Mouse (Mus musculus) hindbrain, postnatal 0 days (tissue): ENCODE results near the gene Kcnab2. TPM values are rescaled to one million over a fixed set of nuclear protein-coding genes. Genes with fewer than 3 reads are reported as not detected.

Experiments used
- ATAC-seq: fragments of 200-750 bp; cut with Nextera tagmentation; 2 replicates; pipeline ENCODE4 v1.8.0; 2017; ENCODE audit warnings: mild to moderate bottlenecking, moderate TSS enrichment, moderate library complexity
- DNase-seq: peaks from one replicate; pipeline ENCODE4 v3.0.0-alpha.2; 2015; ENCODE audit warnings: low spot score
- H3K27ac ChIP-seq: fragments of 300-500 bp; sonication (generic); 2 replicates; pipeline ENCODE4 v1.5.1; 2014; ENCODE audit warnings: mild to moderate bottlenecking
- H3K27me3 ChIP-seq: fragments of 300-500 bp; sonication (generic); 2 replicates; pipeline ENCODE4 v1.6.1; 2014; ENCODE audit warnings: low read length, mixed read lengths; ENCODE audit not compliant: insufficient read depth
- H3K36me3 ChIP-seq: fragments of 300-500 bp; sonication (generic); 2 replicates; pipeline ENCODE4 v1.6.1; 2014; ENCODE audit warnings: low read length, mixed read lengths; ENCODE audit not compliant: insufficient read depth
- H3K4me1 ChIP-seq: fragments of 300-500 bp; sonication (generic); 2 replicates; pipeline ENCODE4 v1.6.1; 2014; ENCODE audit warnings: antibody characterized with exemption, low read length, mixed read lengths; ENCODE audit not compliant: insufficient read depth
- H3K4me2 ChIP-seq: fragments of 300-500 bp; sonication (generic); 2 replicates; pipeline ENCODE4 v1.6.1; 2014; ENCODE audit warnings: low read depth, mild to moderate bottlenecking, low read length, moderate library complexity, mixed read lengths
- H3K4me3 ChIP-seq: fragments of 300-500 bp; sonication (generic); 2 replicates; pipeline ENCODE4 v1.5.1; 2014; ENCODE audit warnings: low read length
- H3K9ac ChIP-seq: fragments of 300-500 bp; sonication (generic); replicated peaks from 2 replicates; pipeline ENCODE4 v1.6.1; 2014; ENCODE audit warnings: mild to moderate bottlenecking, low read length, moderate library complexity, mixed read lengths
- H3K9me3 ChIP-seq: fragments of 300-500 bp; sonication (generic); 2 replicates; pipeline ENCODE4 v1.6.1; 2016; ENCODE audit warnings: low read length, mixed read lengths
- CTCF ChIP-seq: IDR thresholded peaks from 2 replicates; pipeline ENCODE4 v1.5.1; 2016; ENCODE audit warnings: antibody characterized with exemption, control low read depth, low read depth
- WGBS: fragments of 180-500 bp; shearing (Covaris S2); extraction: QIAGEN DNeasy Blood & Tissue Kit; methylation state at CpG from one replicate; pipeline ENCODE4 v1.1.7; 2014; 5-methylcytosine and 5-hydroxymethylcytosine counted together
- polyA plus RNA-seq: library from polyadenylated mRNA; unstranded; fragments of >200 nt; fragmentation: Nextera tagmentation; extraction: Ambion mirVana; gene quantifications from 2 replicates; pipeline ENCODE4 v1.2.1, GENCODE M21; 2015
- total RNA-seq: library from RNA; depleted of rRNA; stranded (reverse); fragments of >200 nt; gene quantifications from 2 replicates; pipeline ENCODE4 v1.2.3, GENCODE M21; 2014

Kcnab2 gene
- total and polyA plus RNA-seq, 2 experiments from 2014 or later = 33.2 to 55.6 TPM

DNA sequence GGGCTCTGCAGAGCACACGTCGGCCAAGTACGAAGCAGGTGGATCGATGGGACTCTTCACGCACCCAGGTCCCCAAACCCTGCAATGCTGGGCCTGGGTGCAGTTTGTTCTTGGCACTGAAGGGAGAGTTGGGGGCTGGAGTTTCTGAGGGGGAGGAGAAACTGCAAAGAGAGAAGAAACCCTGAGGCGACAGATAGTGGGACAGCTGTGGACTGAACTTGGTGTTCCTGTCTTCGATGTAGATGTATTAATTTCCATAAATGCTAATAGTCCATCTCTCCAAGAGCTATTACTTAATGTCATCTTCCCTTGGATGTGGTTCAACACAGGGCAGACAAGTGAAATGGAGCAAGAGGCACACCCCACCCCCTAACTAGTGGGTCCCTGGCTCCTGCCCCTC is 1.7 kb downstream of the Kcnab2 start:
- no peak for DNase-seq
- Histone ChIP-seq H3K4me3 (peak overlapping the region; percentile 83), H3K9ac (0 out of 2 replicates have a peak overlapping the region, but pooled peaks have one; percentile 84), H3K4me2 (peak overlapping the region; percentile 80), H3K27me3 (no peaks in the 10 kb centered on the region), H3K36me3 (no peaks in the 10 kb centered on the region), H3K4me1 (peaks cover 11% of the 10 kb centered on the region), H3K9me3 (no peaks in the 10 kb centered on the region), H3K27ac (0 out of 2 replicates have a peak overlapping the region, but pooled peaks have one; percentile 75)
- ATAC-seq = no peak
- no peak for TF ChIP-seq CTCF
- 76% methylated on average over 7 of the region's 7 CpGs for WGBS

DNA sequence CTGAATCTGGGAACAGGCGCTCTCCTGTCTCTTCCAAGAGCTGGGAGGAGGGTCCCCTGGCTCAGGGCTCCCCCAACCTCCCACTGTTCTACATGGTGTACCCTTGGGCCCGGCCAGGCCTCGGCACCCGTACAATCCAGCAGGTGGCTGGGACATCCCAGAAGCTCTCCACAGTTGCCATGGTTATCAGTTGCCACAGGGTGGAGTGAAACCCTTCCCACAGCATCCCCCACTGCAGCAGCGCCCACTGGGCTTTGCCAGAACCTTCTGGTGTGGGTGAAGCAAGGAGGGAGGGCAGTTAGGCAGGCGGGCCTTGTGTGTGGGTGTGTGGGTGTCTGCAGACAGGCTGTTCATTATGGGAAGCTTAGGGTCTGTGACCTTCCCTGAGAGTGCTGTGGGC is 9.7 kb downstream of the Kcnab2 start:
- Histone ChIP-seq H3K27me3 (no peaks in the 10 kb centered on the region), H3K4me1 (no peaks in the 10 kb centered on the region), H3K4me3 (no peak overlapping the region), H3K36me3 (no peaks in the 10 kb centered on the region), H3K27ac (no peak overlapping the region), H3K9me3 (no peaks in the 10 kb centered on the region), H3K9ac (no peak overlapping the region), H3K4me2 (no peak overlapping the region)
- 59% methylated on average over 6 of the region's 6 CpGs for WGBS
- ATAC-seq = peak; percentile 43; the same call in 1 of the 2 replicates
- no peak for DNase-seq
- TF ChIP-seq CTCF = no peak

DNA sequence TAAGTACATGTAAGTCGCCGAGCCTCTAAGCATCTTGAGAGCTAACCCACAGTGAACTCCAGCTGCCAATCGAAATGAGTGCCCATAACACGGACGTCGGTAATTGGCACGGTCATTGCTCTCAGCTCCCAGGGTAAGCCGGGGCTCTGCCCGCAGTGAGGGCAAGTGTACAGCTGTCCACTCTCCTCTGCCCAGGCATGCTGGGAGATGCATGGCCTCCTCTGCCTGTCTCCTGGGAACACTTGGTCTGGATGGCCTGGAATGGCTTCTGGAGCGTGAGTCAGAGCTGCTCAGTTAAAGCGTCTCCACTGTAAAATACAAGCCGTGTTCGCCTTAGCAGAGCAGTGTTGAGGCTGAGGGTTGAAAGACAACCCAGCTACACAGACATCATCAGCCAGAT is 11.1 kb downstream of the Kcnab2 start:
- Histone ChIP-seq H3K27ac (no peak overlapping the region), H3K9ac (no peak overlapping the region), H3K27me3 (no peaks in the 10 kb centered on the region), H3K4me1 (no peaks in the 10 kb centered on the region), H3K4me3 (no peak overlapping the region), H3K4me2 (no peak overlapping the region), H3K36me3 (no peaks in the 10 kb centered on the region), H3K9me3 (no peaks in the 10 kb centered on the region)
- DNase-seq = no peak
- WGBS = 62% methylated on average over 13 of the region's 13 CpGs
- ATAC-seq = no peak
- TF ChIP-seq CTCF = no peak

DNA sequence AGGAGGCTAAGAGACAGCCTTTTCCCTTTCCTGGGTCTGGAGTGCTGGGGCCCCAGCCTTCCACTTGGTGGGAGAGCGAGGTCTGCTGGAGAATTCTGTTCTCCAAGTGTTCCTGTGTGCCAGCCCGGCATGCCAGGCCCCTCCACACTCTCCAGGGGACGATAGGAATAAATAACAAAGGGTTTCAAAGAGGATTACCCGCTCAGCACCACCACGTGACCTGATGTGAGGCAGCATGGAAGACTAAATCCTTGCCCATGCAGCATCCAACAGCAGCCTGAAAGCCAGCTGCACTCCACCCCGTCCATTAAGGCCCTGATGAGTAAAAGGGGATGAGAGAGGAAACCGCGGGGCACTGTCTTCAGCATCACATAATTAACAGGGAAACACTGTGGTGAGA is 12.6 kb downstream of the Kcnab2 start:
- 22% methylated on average over 8 of the region's 8 CpGs for WGBS
- no peak for TF ChIP-seq CTCF
- Histone ChIP-seq H3K36me3 (no peaks in the 10 kb centered on the region), H3K27me3 (no peaks in the 10 kb centered on the region), H3K4me2 (no peak overlapping the region), H3K9me3 (no peaks in the 10 kb centered on the region), H3K27ac (no peak overlapping the region), H3K4me1 (no peaks in the 10 kb centered on the region), H3K9ac (no peak overlapping the region), H3K4me3 (no peak overlapping the region)
- peak; percentile 35; the same call in 1 of the 2 replicates for ATAC-seq
- peak; percentile 46 for DNase-seq

DNA sequence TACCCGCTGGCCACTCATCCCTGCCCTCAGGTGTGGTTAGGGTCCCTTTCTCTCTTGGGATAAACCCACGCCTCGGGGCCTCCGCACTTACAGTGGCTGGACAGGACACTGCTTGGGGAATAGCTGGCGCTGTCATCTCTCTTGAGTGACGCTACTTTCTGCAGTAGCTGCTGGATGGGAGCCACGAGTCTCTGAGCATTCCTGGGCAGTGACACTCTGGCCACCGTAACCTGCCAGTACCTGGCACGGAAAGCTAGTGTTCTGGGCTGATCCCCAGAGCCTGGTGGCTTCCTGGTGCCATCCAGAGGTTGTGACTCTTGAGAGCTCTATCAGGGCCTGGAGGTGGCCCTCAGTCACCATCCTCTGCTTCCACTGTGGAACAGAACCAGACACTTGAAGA is 14.5 kb downstream of the Kcnab2 start:
- WGBS = 82% methylated on average over 9 of the region's 9 CpGs
- ATAC-seq = no peak

DNA sequence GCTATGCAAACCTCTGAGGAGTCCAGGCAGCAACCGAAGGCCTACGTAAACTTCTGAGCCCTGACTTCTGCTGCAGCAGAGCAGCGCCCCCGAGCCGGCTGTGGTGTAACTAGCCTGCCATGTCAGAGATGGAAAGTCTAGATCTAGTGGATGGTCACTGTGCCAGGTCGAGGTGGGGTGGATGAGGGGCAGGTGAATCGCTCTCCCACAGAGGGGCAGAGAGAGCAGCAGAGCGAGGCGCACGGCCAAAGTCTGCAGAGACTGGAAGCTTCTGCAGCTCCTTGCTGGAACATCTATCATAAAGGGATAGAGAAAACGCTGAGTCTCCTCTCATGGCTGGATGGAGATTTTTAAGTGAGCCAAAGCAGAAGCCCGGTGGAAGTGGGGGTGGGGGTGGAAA is 15.2 kb downstream of the Kcnab2 start:
- 83% methylated on average over 12 of the region's 12 CpGs for WGBS
- ATAC-seq (no peak), DNase-seq (no peak)
- Histone ChIP-seq H3K27me3 (no peaks in the 10 kb centered on the region), H3K4me2 (no peak overlapping the region), H3K27ac (no peak overlapping the region), H3K4me1 (no peaks in the 10 kb centered on the region), H3K9ac (no peak overlapping the region), H3K36me3 (no peaks in the 10 kb centered on the region), H3K9me3 (no peaks in the 10 kb centered on the region), H3K4me3 (no peak overlapping the region)
- TF ChIP-seq CTCF = no peak

More for the DNA sequence above, 14.5 kb downstream of the Kcnab2 start:
- no peaks in the 10 kb centered on the region for H3K9me3 ChIP-seq
- no peak overlapping the region for H3K27ac ChIP-seq
- H3K36me3 ChIP-seq = no peaks in the 10 kb centered on the region
- H3K9ac ChIP-seq = no peak overlapping the region
- no peak for DNase-seq
- H3K27me3 ChIP-seq = no peaks in the 10 kb centered on the region
- no peaks in the 10 kb centered on the region for H3K4me1 ChIP-seq
- H3K4me2 ChIP-seq = no peak overlapping the region
- no peak for TF ChIP-seq CTCF
- no peak overlapping the region for H3K4me3 ChIP-seq

DNA sequence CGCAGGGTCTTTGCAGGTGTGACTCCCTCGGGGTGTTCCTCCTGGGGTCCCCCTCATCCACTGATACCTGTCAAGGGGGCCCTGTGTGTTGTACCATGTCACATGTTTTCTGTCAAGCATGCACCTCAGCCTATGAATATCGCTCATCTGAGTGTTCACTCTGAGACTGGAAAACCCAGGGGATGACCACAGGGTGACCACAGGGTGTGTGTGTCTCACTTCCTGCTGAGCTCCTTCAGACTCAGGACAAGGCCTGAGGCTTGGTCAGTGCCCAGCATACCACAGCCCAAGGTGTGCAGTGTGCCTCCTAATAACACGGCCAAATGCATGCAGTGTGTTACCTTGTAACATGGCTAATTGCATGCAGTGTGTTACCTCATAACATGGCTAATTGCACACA is 20.0 kb downstream of the Kcnab2 start:
- Histone ChIP-seq H3K4me3 (no peak overlapping the region), H3K36me3 (no peaks in the 10 kb centered on the region), H3K4me2 (no peak overlapping the region), H3K9me3 (no peaks in the 10 kb centered on the region), H3K9ac (no peak overlapping the region), H3K4me1 (no peaks in the 10 kb centered on the region), H3K27me3 (no peaks in the 10 kb centered on the region), H3K27ac (no peak overlapping the region)
- WGBS = 89% methylated on average over 4 of the region's 4 CpGs
- DNase-seq (no peak), ATAC-seq (no peak)
- TF ChIP-seq CTCF = no peak
